Mouse (Mus musculus): ENCODE results near the gene Pnp2. TPM values are rescaled to one million over a fixed set of nuclear protein-coding genes. Genes with fewer than 3 reads are reported as not detected.

Pnp2 gene
- total RNA-seq, 2 experiments from 2014 or later: 0.52 to 0.56 TPM

- DNase-seq: no peak
These were observed 53.0 kb downstream of the Pnp2 start for GRCm38 (mm10) chr14:51008781-51009180.

GRCm38 (mm10) chr14:51009572-51009971 lies 53.8 kb downstream of the Pnp2 start:
- no peak for DNase-seq

Other genes starting within 250 kb of the Pnp2 start
- not detected for gene Olfr748, start 248.6 kb upstream of the Pnp2 start, total RNA-seq (2021)
- gene Olfr749, start 210.9 kb upstream of the Pnp2 start, total RNA-seq (2021): not detected
- 10 to 100 TPM; 16.3 to 20.2 TPM for gene Ttc5, start 170.5 kb upstream of the Pnp2 start, total RNA-seq (2021)
- gene Ccnb1ip1, start 148.3 kb upstream of the Pnp2 start, total RNA-seq (2021): not detected
- 10 to 100 TPM; 14.0 to 20.2 TPM for gene Parp2, start 148.2 kb upstream of the Pnp2 start, total RNA-seq (2021)
- 10 to 100 TPM in 1 of 2 experiments, 1 to 10 TPM in 1; 9.6 to 11.1 TPM for gene Tep1, start 85.4 kb upstream of the Pnp2 start, total RNA-seq (2021)
- gene Klhl33, start 58.5 kb upstream of the Pnp2 start, total RNA-seq (2021): 100 to 1,000 TPM in 1 of 2 experiments, 10 to 100 TPM in 1; 50.4 to 106 TPM
- gene Osgep, start 31.1 kb upstream of the Pnp2 start, total RNA-seq (2021): 10 to 100 TPM; 45.2 to 48.4 TPM
- 10 to 100 TPM; 42.7 to 46.1 TPM for gene Apex1, start 31.0 kb upstream of the Pnp2 start, total RNA-seq (2021)
- 10 to 100 TPM; 16.4 to 20.3 TPM for gene Pip4p1, start 25.1 kb upstream of the Pnp2 start, total RNA-seq (2021)
- 1 to 10 TPM; 6.1 to 7.8 TPM for gene Pnp, start 24.9 kb upstream of the Pnp2 start, total RNA-seq (2021)
- 1 to 10 TPM; 5.8 to 6.7 TPM for gene Gm49342, start 11.5 kb upstream of the Pnp2 start, total RNA-seq (2021)
- under 1 TPM in 1 of 2 experiments, not detected in 1; 0.23 TPM for gene Rnase10, start 51.8 kb downstream of the Pnp2 start, total RNA-seq (2021)
- not detected for gene Rnase9, start 85.9 kb downstream of the Pnp2 start, total RNA-seq (2021)
- gene Rnase11, start 94.2 kb downstream of the Pnp2 start, total RNA-seq (2021): not detected
- not detected for gene Rnase12, start 101.7 kb downstream of the Pnp2 start, total RNA-seq (2021)
- gene Olfr750, start 118.4 kb downstream of the Pnp2 start, total RNA-seq (2021): not detected
- 10 to 100 TPM; 46.6 to 51.4 TPM for gene Rnase4, start 135.1 kb downstream of the Pnp2 start, total RNA-seq (2021)
- gene Ang, start 135.2 kb downstream of the Pnp2 start, total RNA-seq (2021): 1 to 10 TPM; 3.3 to 4.6 TPM
- not detected for gene Eddm3b, start 158.4 kb downstream of the Pnp2 start, total RNA-seq (2021)
- 1 to 10 TPM in 1 of 2 experiments, under 1 TPM in 1; 0.61 to 1.0 TPM for gene Rnase6, start 167.9 kb downstream of the Pnp2 start, total RNA-seq (2021)
- not detected for gene Rnase1, start 190.8 kb downstream of the Pnp2 start, total RNA-seq (2021)
- not detected for gene Rnase2b, start 206.3 kb downstream of the Pnp2 start, total RNA-seq (2021)
- gene Ang2, start 243.2 kb downstream of the Pnp2 start, total RNA-seq (2021): under 1 TPM in 1 of 2 experiments, not detected in 1; 0.63 TPM
- not detected for gene Ear14, start 247.4 kb downstream of the Pnp2 start, total RNA-seq (2021)